Mouse (Mus musculus): ENCODE measurements at regions not wholly inside any gene's neighbourhood (a gene's known extent, or its start where the extent isn't known, plus 50 kb on each side); places are given as distances from the start of the nearest gene placed in this dataset.

DNA sequence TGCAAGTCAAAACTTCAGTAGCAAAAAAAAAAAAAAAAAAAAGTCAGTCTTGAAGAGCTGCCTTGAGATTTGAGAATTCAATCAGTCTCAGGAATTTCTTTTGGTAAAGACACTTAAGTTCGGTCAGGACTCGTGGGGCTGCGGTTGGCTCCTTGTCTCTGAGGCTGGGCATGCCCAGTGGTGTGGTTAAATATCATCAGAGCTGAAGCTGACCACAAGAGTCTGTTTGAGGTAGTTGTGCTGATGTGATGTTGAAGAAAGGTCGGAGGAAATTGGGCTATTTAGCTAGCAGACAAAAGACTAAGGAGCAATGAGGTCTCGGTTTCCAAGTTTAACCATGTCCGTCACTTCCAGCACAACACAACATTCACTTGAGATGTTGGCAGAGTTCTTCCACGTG lies 240.4 kb downstream of the En1 start:
- Histone ChIP-seq H3K27ac (no peak overlapping the region), H3K27me3 (no peaks in the 10 kb centered on the region), H3K9me3 (no peaks in the 10 kb centered on the region), H3K4me2 (replicated peaks) (no peak overlapping the region), H3K4me3 (replicated peaks) (no peak overlapping the region), H3K4me1 (replicated peaks) (no peaks in the 10 kb centered on the region), H3K9ac (replicated peaks) (no peak overlapping the region), H3K36me3 (no peaks in the 10 kb centered on the region)
- ATAC-seq, result no peak
- WGBS, result 79% methylated on average over 7 of the region's 7 CpGs

DNA sequence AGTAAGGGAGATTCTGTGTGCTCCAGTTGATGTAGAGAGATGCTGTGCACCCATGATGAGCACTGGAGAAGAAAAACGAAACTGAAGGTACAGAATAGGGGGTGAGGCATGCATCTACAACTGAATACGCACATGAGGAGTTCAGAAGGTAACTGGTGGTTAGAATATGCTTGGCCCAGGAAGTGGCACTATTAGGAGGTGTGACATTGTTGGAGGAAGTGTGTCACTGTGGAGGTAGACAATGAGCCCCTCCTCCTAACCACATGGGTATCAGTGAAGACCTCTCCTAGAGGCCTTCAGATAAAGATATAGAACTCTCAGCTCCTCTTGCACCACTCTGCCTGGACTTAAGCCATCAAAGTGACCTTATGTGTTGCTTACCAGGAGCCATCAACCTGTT lies 243.9 kb downstream of the En1 start:
- no peak overlapping the region for H3K27ac ChIP-seq
- H3K9ac ChIP-seq (replicated peaks), result no peak overlapping the region
- no peaks in the 10 kb centered on the region for H3K27me3 ChIP-seq
- H3K4me1 ChIP-seq (replicated peaks), result no peaks in the 10 kb centered on the region
- H3K36me3 ChIP-seq, result no peaks in the 10 kb centered on the region
- H3K4me3 ChIP-seq (replicated peaks), result no peak overlapping the region
- WGBS, result 74% methylated on average over 2 of the region's 2 CpGs
- H3K4me2 ChIP-seq (replicated peaks), result no peak overlapping the region
- ATAC-seq, result no peak
- H3K9me3 ChIP-seq, result no peaks in the 10 kb centered on the region

DNA sequence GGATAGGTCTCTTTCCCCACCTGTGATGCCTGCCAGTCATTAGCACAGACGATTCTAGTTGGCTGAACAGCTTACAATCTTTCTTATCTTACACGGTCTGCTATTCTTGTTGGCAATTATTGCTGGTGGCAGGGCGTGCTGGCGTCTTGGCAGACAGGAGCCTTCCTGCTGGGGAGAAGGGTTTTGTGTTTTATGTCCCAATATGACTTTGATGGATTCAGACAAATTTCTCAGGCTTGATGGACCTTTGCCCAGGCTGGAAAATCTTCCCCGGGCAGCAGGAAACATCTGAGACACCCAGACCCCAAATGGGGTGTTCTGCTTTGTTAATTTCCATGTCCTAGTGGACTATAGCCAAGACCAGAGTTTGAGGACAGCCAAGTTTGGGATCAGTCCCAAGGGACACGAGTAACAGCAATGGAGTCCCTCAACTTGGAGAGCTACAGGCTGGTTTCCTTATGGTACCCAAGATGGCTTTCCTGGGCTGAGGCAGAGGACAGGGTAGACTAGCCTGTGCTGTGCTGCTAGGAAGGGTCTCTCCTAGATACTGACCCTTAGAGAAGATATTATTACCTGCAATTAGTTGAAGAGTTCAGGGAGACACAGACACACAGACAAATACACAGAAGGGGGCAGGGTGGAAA lies 249.8 kb downstream of the En1 start:
- WGBS, result 71% methylated on average over 6 of the region's 6 CpGs
- no peaks in the 10 kb centered on the region for H3K27me3 ChIP-seq
- no peak for ATAC-seq
- no peak overlapping the region for H3K27ac ChIP-seq
- H3K36me3 ChIP-seq, result no peaks in the 10 kb centered on the region
- H3K4me3 ChIP-seq (replicated peaks), result no peak overlapping the region
- no peak overlapping the region for H3K4me2 ChIP-seq (replicated peaks)
- H3K9ac ChIP-seq (replicated peaks), result no peak overlapping the region
- H3K4me1 ChIP-seq (replicated peaks), result no peaks in the 10 kb centered on the region
- H3K9me3 ChIP-seq, result no peaks in the 10 kb centered on the region

DNA sequence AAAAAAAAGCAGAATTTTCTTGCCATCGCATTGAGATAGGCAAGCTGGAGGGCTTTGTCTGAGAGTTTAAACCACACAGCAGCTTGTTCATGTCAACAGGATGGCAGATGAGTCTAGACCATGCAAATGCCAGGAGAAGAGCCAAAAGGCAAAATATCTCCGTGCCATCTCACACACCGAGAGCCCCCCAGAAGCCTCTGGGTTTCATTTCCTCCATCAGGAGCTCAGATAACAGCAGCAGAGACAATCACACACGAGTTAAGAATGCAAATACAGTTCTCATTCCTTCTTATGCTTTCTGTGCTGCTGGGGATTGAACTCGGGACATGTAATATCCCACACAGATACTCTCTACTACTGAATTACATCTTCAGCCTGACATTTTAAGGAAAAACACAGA lies 255.3 kb downstream of the En1 start:
- Histone ChIP-seq H3K27me3 (no peaks in the 10 kb centered on the region), H3K9me3 (no peaks in the 10 kb centered on the region), H3K9ac (replicated peaks) (no peak overlapping the region), H3K4me2 (replicated peaks) (no peak overlapping the region), H3K4me3 (replicated peaks) (no peak overlapping the region), H3K27ac (no peak overlapping the region), H3K36me3 (no peaks in the 10 kb centered on the region), H3K4me1 (replicated peaks) (no peaks in the 10 kb centered on the region)
- ATAC-seq, result no peak
- WGBS, result 81% methylated on average over 5 of the region's 5 CpGs

DNA sequence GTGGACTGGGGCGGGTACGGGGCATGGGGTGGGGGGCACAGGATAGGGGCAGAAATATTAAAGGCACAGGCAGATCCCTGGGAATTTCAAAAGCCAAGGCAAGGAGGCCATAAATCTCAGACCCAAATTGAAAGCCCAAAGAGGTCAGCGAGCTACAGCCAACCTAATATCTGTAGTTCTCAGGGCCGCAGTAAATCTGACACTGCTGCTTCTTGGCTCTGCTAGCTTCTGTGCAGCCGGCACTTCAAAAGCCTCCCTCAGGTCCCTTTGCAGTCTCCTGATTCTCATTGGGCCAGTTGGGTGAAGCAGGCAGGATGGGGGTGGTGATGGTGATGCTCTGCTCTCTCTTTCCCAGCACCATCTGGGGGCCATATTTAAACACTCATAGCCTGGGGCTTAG lies 257.3 kb downstream of the En1 start:
- no peak for ATAC-seq
- Histone ChIP-seq H3K4me2 (replicated peaks) (no peak overlapping the region), H3K4me3 (replicated peaks) (no peak overlapping the region), H3K27ac (no peak overlapping the region), H3K4me1 (replicated peaks) (no peaks in the 10 kb centered on the region), H3K9ac (replicated peaks) (no peak overlapping the region), H3K36me3 (no peaks in the 10 kb centered on the region), H3K9me3 (no peaks in the 10 kb centered on the region), H3K27me3 (no peaks in the 10 kb centered on the region)
- WGBS, result 73% methylated on average over 5 of the region's 5 CpGs

DNA sequence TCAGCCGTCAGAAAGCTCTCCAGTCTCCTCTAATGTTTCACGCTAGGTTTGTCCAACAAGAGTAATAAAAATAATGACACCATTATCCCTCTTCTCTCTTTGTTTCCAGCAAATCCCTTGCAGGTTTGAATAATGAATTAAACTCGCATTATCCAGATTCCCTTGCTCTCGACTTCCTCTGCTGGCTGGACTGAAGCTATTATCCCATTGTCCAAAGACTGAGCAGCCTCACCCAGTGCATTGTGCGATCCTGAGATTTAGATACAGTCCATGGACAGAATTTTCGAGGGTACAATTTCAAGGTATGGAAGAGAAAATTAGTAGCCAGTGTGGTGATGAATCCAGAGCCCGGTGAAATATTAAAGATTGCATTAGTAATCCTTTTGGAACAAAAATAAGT lies 270.3 kb downstream of the En1 start:
- 37% methylated on average over 7 of the region's 7 CpGs for WGBS
- Histone ChIP-seq H3K36me3 (no peaks in the 10 kb centered on the region), H3K9me3 (no peaks in the 10 kb centered on the region), H3K4me3 (replicated peaks) (no peak overlapping the region), H3K4me1 (replicated peaks) (no peaks in the 10 kb centered on the region), H3K27ac (no peak overlapping the region), H3K4me2 (replicated peaks) (no peak overlapping the region), H3K9ac (replicated peaks) (no peak overlapping the region), H3K27me3 (peaks cover 11% of the 10 kb centered on the region; the same call in 1 of the 2 replicates)
- ATAC-seq, result no peak

DNA sequence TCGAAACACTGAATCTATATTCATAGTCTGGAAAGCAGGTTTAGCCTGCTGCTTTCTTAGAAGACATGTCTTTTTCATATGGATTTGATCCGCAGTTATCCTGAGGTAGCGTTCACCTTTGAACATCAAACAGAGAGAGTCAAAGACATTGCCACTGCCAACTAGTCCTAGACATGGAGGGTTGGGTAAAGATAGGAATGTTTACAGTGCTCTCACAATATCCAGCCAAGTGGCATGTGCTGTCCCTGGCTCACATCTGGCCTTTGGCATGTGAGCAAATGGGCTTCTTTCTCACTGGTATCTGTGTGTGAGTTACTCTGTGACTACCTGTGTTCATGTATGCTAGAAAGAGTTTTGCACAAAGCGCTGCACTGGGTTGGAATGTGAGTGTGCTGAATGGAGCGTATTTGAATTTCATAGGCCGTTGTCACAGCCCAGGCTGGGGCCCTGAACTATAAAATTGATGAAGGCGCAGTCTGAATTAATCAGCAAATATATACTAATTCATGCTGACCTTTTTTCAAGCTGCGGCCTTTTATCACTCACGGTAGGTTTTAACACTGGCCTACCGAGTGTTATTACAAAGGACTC lies 280.8 kb downstream of the En1 start:
- Histone ChIP-seq H3K9me3 (no peaks in the 10 kb centered on the region), H3K27me3 (no peaks in the 10 kb centered on the region), H3K36me3 (no peaks in the 10 kb centered on the region), H3K9ac (replicated peaks) (no peak overlapping the region), H3K4me1 (replicated peaks) (peaks cover 14% of the 10 kb centered on the region), H3K4me3 (replicated peaks) (no peak overlapping the region), H3K4me2 (replicated peaks) (no peak overlapping the region), H3K27ac (no peak overlapping the region)
- ATAC-seq, result peak; percentile 67
- WGBS, result 57% methylated on average over 10 of the region's 10 CpGs

DNA sequence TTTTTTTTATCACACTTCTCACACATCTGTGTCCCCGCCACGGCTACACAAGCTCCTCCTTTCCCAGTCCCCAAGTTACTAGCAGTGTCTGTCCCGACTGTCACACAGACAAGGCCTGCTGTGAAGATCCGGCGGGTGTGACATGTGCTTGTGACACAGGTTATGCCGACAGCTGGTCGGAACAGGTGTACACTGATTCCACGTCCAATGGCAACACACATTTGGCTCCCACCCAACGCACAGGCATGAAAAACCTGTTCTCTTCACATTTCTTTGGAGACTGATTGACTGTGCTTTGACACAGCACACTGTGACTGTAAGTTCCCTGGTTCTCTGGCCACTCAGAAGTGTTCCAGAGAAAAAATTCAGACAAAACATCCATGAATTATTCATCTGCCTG lies 281.4 kb downstream of the En1 start:
- Histone ChIP-seq H3K9me3 (no peaks in the 10 kb centered on the region), H3K9ac (replicated peaks) (no peak overlapping the region), H3K4me3 (replicated peaks) (no peak overlapping the region), H3K27ac (no peak overlapping the region), H3K27me3 (no peaks in the 10 kb centered on the region), H3K4me1 (replicated peaks) (peaks cover 14% of the 10 kb centered on the region), H3K36me3 (no peaks in the 10 kb centered on the region), H3K4me2 (replicated peaks) (no peak overlapping the region)
- ATAC-seq, result peak; percentile 74
- WGBS, result 45% methylated on average over 9 of the region's 9 CpGs

DNA sequence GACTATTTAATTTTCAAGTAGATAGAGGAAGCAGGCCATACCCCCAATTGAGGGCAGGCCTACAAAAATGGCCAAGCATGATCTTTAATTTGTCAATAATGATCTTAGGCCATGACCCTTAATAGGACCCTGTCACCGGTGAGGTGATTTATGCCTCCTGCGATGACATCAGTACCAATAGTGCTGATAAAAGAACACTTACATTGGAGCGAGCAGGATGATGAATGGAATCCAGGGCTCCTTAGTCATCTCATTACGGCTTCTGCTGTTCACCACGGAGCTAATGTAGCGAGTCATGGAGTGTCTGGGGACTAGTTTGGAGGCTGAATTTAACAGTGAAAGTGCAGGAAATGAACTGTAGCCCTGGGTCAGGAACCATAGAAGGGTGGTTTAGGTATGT lies 308.6 kb downstream of the En1 start:
- no peak overlapping the region for H3K4me2 ChIP-seq (replicated peaks)
- no peaks in the 10 kb centered on the region for H3K27me3 ChIP-seq
- no peak overlapping the region for H3K9ac ChIP-seq (replicated peaks)
- 0 out of 2 replicates have a peak, but pooled peaks cover 10% of the 10 kb centered on the region for H3K4me1 ChIP-seq (replicated peaks)
- no peaks in the 10 kb centered on the region for H3K9me3 ChIP-seq
- whole genome bisulfite sequencing, result 72% methylated on average over 6 of the region's 6 CpGs
- no peak for ATAC-seq
- H3K36me3 ChIP-seq, result no peaks in the 10 kb centered on the region
- H3K4me3 ChIP-seq (replicated peaks), result no peak overlapping the region
- H3K27ac ChIP-seq, result no peak overlapping the region

DNA sequence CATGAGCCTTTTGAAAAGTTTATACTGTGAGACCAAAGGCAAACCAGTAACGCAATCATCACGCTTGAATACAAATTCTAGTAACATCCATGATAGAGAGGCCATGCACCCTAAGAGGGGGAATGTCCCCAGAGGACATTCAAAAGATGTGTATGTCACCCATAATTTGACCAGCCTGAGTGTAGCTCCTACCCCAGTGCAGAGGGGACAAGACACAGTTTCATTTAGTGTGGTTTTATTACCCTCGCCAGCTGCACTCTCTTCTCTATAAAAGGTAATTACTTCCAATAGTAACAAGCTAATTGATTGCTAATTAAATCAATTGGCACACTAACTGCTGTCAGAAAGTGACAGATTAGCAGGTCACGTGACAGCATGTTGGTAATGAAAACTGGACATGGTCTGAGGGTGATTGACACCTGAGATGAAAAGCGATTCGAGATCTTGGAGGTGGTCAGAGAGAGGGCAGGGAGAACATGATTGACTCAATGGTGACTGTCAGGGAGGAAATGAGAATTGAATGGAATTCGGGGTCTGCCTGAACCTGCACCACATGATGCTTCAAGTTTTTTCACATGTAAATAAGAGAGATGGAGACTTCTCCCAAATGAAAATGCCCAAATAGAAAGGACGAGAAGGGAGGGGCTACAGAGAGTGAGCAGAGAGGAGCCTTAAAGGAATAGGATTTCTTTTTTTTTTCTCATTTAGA lies 309.9 kb downstream of the En1 start:
- H3K27ac ChIP-seq, result no peak overlapping the region
- H3K9ac ChIP-seq (replicated peaks), result no peak overlapping the region
- WGBS, result 34% methylated on average over 8 of the region's 8 CpGs
- H3K4me1 ChIP-seq (replicated peaks), result 0 out of 2 replicates have a peak, but pooled peaks cover 10% of the 10 kb centered on the region
- H3K4me2 ChIP-seq (replicated peaks), result no peak overlapping the region
- no peak overlapping the region for H3K4me3 ChIP-seq (replicated peaks)
- ATAC-seq, result no peak
- no peaks in the 10 kb centered on the region for H3K27me3 ChIP-seq
- H3K36me3 ChIP-seq, result no peaks in the 10 kb centered on the region
- no peaks in the 10 kb centered on the region for H3K9me3 ChIP-seq

DNA sequence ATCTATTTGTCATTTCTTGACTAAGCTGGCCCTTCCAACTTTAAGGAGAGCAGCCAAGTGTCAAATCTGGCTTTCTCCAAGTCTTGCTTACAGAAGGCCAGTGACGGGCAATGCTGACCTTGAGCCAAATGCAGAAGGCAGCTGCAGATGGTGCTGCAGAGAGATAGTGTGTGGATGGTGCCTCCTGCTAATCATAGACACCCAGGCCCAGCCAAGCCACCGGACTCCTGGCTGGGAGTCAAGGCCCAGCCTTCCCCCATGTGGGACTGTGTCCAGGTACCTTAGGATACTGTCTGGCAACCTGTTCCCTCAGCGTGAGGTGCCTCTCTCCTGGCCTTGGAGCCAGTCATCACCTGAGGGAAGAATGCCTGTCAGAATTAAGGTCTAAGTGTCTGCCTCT lies 319.3 kb downstream of the En1 start:
- ATAC-seq, result no peak
- no peak overlapping the region for H3K9ac ChIP-seq (replicated peaks)
- no peak overlapping the region for H3K4me3 ChIP-seq (replicated peaks)
- H3K4me1 ChIP-seq (replicated peaks), result no peaks in the 10 kb centered on the region
- H3K9me3 ChIP-seq, result no peaks in the 10 kb centered on the region
- no peaks in the 10 kb centered on the region for H3K27me3 ChIP-seq
- no peak overlapping the region for H3K27ac ChIP-seq
- WGBS, result 93% methylated on average over 3 of the region's 3 CpGs
- H3K36me3 ChIP-seq, result no peaks in the 10 kb centered on the region
- H3K4me2 ChIP-seq (replicated peaks), result no peak overlapping the region

DNA sequence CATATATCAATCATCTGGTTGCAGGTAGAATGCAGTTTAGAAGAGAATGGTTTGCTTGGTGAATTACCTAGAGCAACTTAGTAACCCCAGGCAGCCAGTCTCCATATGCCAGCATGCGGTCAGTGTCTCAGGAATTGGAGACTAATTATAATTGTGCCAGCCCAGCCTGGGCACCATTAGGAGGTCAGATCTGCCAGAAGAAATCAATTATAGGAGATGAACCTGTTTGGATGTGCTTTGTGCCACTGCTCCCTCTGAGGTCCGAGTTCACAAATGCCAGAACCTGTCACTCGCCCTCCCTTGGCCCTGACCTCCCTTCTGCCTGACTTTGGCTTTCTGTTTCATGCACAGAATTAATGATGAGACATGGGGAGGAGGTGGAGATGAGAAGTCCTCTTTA lies 323.1 kb downstream of the En1 start:
- no peaks in the 10 kb centered on the region for H3K27me3 ChIP-seq

More for the DNA sequence above, 323.1 kb downstream of the En1 start:
- H3K4me2 ChIP-seq (replicated peaks), result no peak overlapping the region
- H3K9ac ChIP-seq (replicated peaks), result no peak overlapping the region
- no peaks in the 10 kb centered on the region for H3K36me3 ChIP-seq
- H3K9me3 ChIP-seq, result no peaks in the 10 kb centered on the region
- no peak overlapping the region for H3K27ac ChIP-seq
- no peaks in the 10 kb centered on the region for H3K4me1 ChIP-seq (replicated peaks)
- WGBS, result 82% methylated on average over 3 of the region's 3 CpGs
- ATAC-seq, result no peak
- no peak overlapping the region for H3K4me3 ChIP-seq (replicated peaks)

All from midbrain, embryonic 13.5 days (tissue).